Mouse (Mus musculus) frontal cortex, postnatal 36 days (tissue): Measurements from ENCODE around the gene Crtap.
"Not testable (repeated sequence)": the region's sequence is repeated elsewhere in the genome, so short reads cannot be mapped to it uniquely, and the experiment has no call there.

Experiments
- DNase-seq, 2 experiments: peaks; one replicate each; pipeline ENCODE4 v3.0.0; 2022; ENCODE audit warnings: low spot score in 2 of 2

Gene Crtap

GRCm38 (mm10) chr9:114395258-114395657, 4.8 kb upstream of the Crtap start:
- no peak for DNase-seq

DNA sequence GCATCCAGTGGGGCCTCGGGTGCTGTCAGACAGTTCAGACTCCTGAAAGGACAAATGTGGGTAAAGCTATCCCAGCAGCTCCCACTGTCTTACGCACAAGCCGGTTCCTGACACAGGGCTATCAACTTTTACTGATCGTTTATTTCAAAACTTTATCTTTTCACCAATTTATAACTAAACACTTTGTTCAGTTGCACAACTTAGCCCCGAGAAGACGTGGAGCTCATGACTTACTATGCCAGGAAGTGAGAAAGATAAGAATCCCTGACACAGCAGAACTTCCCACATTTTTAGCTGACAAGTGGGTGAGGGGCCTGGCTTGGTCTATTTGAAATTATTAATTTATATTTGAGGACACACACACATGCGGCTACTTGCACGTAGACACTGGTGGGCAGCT, 4.2 kb upstream of the Crtap start:
- no peak for DNase-seq

DNA sequence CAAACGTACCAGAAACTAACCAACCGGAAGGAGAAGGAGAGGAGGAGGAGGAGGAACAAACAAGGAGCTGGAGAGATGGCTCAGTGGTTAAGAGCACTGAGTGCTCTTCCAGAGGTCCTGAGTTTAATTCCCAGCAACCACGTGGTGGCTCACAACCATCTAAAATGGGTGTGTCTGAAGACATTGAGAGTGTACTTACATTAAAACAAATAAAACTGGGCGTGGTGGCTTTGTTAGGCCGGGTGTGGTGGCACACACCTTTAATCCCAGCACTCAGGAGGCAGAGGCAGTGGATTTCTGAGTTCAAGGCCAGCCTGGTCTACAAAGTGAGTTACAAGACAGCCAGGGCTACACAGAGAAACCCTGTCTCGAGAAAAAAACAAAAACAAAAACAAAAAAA, 3.7 kb upstream of the Crtap start:
- not testable (repeated sequence) for DNase-seq

- no peak for DNase-seq
These were observed 237 bp upstream of the Crtap start for GRCm38 (mm10) chr9:114390749-114391075.

GRCm38 (mm10) chr9:114389371-114389904, 1.0 kb downstream of the Crtap start:
- no peak for DNase-seq

DNA sequence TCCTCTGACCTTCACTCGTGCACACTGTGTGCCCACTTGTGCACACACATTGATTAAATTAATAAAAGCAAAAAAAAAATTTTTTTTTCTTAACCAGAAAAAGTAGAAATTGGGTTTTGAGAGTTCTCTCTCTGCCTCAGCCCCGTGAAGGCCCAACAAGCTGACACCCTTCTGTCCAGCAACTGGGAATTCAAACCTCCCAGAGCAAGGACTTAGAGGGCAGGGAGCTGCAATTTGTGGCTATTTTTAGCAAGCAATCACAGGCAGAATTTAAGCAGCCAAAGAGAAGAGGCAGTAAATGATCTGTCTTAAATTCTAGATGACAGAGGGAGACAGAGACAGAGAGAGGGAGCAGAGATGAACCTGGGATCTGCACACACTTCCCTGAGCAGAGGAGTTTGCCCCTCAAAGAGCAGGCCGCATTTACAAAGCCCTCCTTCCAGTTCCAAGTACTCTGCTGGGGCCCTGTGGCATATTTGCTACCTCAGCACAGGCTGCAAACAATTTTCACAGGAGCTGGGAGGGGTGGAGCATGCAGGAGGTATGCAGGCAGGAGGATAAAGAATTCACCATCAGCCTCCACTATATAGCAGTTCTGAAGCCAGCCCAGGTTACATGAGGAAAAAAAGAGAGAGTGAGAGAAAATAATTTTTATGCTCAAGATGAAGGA, 1.6 kb downstream of the Crtap start:
- no peak for DNase-seq

GRCm38 (mm10) chr9:114388288-114388687, 2.2 kb downstream of the Crtap start:
- DNase-seq: no peak

GRCm38 (mm10) chr9:114387086-114387485, 3.4 kb downstream of the Crtap start:
- DNase-seq: no peak

- no peak for DNase-seq
These were observed 5.3 kb downstream of the Crtap start for GRCm38 (mm10) chr9:114385160-114385559.

GRCm38 (mm10) chr9:114384691-114385090, 5.8 kb downstream of the Crtap start:
- no peak for DNase-seq

- no peak for DNase-seq
These were observed 7.4 kb downstream of the Crtap start for GRCm38 (mm10) chr9:114382936-114383710.

GRCm38 (mm10) chr9:114380881-114381733, 9.4 kb downstream of the Crtap start:
- DNase-seq: peak; percentile 13 to 33

DNA sequence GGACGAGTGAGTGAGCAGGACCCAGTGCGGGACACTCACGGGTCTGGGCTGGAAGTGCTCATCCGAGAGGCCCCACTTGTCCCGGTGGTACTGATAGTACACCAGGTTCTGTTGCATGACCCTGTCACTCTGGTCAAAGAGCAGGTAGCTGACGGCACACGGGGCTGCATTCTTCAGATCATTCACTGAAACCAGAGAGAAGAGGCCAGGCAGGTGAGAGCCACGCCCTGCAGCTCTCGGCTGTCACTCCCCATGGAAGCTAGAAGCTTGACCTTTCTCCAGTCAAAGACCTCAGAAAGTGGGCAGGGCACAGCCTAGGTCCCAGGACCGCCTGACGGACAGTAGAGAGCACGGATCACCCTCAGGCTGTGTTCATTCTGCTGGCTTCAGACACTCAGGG, 10.6 kb downstream of the Crtap start:
- DNase-seq: no peak

GRCm38 (mm10) chr9:114377168-114377567, 13.3 kb downstream of the Crtap start:
- DNase-seq: no peak

- DNase-seq: no peak
These were observed 15.1 kb downstream of the Crtap start for GRCm38 (mm10) chr9:114375276-114375962.

DNA sequence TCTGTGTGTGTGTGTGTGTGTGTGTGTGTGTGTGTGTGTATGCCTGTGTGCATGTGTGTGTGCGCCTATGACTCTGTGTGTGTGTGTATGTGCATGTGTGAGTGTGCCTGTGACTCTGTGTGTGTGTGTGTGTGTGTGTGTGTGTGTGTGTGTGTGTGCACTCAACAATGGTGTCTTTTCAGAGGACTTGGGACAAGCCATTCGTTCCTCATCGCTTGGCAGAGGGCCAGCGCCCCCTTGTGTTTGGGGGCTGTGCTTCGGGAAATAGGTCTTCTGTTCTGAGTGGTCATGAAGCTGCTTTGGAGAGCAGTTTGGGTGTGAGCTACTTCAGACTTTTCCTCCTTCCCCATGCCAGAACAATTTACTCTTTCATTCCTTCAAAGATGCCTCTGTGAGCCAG, 18.8 kb downstream of the Crtap start:
- DNase-seq: not testable (repeated sequence)

- DNase-seq: not testable (repeated sequence)
These were observed 21.1 kb downstream of the Crtap start for GRCm38 (mm10) chr9:114369389-114369788.

- no peak for DNase-seq
These were observed 22.0 kb downstream of the Crtap start for GRCm38 (mm10) chr9:114368471-114368858.

GRCm38 (mm10) chr9:114367783-114368470, 22.5 kb downstream of the Crtap start:
- DNase-seq: peak; percentile 85

DNA sequence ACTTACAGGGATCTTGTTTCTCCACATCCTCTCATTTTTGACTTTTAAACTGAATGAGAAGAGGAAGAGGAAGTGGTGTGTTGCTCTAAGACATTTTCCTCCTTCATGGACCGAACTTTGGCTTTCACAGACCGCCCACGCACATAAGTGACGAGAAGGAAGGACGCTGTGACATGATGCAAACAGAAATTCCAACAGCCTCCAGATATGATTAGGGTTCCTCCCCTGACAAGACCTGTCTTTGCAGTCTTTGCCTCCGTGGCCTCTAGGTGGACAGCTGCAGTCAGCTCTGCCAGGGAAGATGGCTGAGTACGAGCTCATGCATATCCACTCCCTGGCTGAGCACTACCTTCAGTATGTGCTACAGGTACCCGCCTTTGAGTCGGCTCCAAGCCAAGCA, 60.6 kb downstream of the Crtap start, which contains the start of gene Bcl2a1c:
Gene Bcl2a1c (plus strand): TSS at position 281 of the 400 bp plus-strand sequence.
- DNase-seq: not testable (repeated sequence)

DNA sequence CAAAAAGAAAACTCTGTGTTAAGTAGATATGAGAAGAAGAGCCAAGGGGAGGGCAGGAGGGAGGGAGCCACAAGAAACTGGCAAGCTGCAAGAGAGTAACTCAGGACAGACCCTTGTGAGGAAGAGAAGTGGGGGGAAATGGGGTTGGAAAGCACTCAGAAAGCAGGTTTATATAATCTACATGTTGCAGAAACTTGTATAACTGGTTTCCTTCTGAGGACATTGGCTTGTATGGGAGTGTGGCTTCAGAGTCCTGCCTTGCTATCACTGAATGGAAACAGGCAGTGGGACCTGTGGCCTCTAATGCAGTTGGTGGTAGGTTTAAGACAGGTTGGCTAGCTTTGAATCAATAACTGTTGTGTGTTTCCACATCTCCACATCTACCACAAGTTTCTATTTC, 62.1 kb downstream of the Crtap start:
- DNase-seq: not testable (repeated sequence)
